Mouse (Mus musculus) naive thymus-derived CD4-positive, alpha-beta T cell, adult 5 months (primary cell): ENCODE data around the gene Gm7694. TPM values are rescaled to one million over a fixed set of nuclear protein-coding genes. Genes with fewer than 3 reads are reported as not detected.

Source experiments
- polyA plus RNA-seq: library from polyadenylated mRNA; unstranded; fragments of 100-300 nt; shearing (Covaris generic); gene quantifications from one replicate; pipeline ENCODE4 v1.2.1, GENCODE M21; 2017

The Gm7694 gene
- polyA plus RNA-seq: not detected

GRCm38 (mm10) chr1:170306232-170306631 is at the start of gene Gm7694:
Gene Gm7694, minus strand, starts transcription at chr1:170306332.

GRCm38 (mm10) chr1:170308503-170308902 is 2.4 kb upstream of the Gm7694 start, which contains the start of gene Spata46:
Gene Spata46, plus strand, starts transcription at chr1:170308803.

GRCm38 (mm10) chr1:170277016-170277415 is 29.1 kb downstream of the Gm7694 start, which contains the start of gene Sh2d1b1:
Gene Sh2d1b1, plus strand, starts transcription at chr1:170277320.

Other genes with a start within 250 kb of the Gm7694 start
- not detected for gene Ddr2, start 195.6 kb downstream of the Gm7694 start, polyA plus RNA-seq
- 59.7 TPM for gene Uap1, start 131.4 kb downstream of the Gm7694 start, polyA plus RNA-seq
- gene Uhmk1, start 90.9 kb downstream of the Gm7694 start, polyA plus RNA-seq: 40.9 TPM
- not detected for gene Sh2d1b2, start 73.6 kb downstream of the Gm7694 start, polyA plus RNA-seq
- gene Sh2d1b1, start 29.0 kb downstream of the Gm7694 start, polyA plus RNA-seq: not detected
- gene Spata46, start 2.5 kb upstream of the Gm7694 start, polyA plus RNA-seq: not detected